Mouse (Mus musculus): ENCODE measurements around the gene Eya3.

DNA sequence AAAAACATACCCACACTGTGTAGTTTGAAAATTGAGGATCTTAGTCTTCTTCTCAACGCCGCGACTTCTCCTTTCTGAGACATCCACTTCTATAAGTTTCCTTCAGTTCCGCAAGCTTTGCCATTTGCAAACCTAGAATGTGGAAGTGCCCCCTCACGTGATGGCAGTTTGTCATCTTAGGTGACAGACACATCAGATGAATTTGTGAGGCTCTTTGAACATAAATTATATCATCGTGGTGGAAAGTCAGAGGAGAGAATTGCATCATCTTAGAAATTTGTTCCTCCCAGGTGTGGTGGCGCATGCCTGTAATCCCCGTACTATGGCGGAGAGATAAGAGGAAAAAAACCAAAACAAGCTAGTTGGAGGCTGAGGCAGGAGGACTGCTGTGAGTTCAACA lies 45.8 kb upstream of the Eya3 start:
- TF ChIP-seq CTCF (IDR thresholded peaks at IDR 0.05; ENCODE audit: low read depth, low read length), result no peak
- TF ChIP-seq POLR2A (IDR thresholded peaks at IDR 0.05; ENCODE audit: extremely low read depth, insufficient read depth, low read length), result no peak
